Mouse (Mus musculus) left cerebral cortex, postnatal 4 days (tissue): ENCODE measurements around the gene Nxt1. TPM values are rescaled to one million over a fixed set of nuclear protein-coding genes. Genes with fewer than 3 reads are reported as not detected.

Experiments used
- DNase-seq: peaks from one replicate; pipeline ENCODE4 v3.0.0-alpha.2; 2022
- intact Hi-C: fragments of 180-260 bp; cut with DNase I; formaldehyde crosslinking; loops from one replicate; pipeline ENCODE4 v1.15.1; 2025
- total RNA-seq, 2 experiments: library from RNA; stranded (reverse); gene quantifications; 2 replicates each; pipeline ENCODE4 v1.2.3; 2021

Gene Nxt1
- 10 to 100 TPM; 11.4 to 12.6 TPM for total RNA-seq

GRCm38 (mm10) chr2:148672199-148673096, at the start of gene Nxt1:
TSS of gene Nxt1 (plus strand) at chr2:148672601.
- peak; percentile 98 for DNase-seq
- intact Hi-C loops = no loop called here

DNA sequence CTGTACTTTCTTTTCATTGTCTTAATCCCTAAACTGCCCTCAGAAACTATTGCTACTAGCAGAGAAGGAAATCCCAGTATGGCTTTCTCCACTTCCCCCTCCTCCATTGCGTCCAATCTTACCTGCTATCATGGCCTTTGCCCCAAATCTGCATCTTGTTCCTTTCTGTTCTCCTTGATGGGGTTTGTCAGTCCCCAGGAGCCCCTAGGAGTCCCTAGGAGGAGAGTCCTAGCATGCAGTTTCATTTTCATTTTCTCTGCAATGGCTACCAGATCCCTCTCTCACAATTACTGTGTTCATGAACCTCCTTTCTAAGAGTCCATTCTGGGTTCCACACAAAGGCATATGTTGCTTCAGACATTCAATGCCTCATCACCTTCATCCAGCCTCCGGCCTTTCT, 49.3 kb upstream of the Nxt1 start:
- intact Hi-C loops = no loop called here
- DNase-seq = no peak

GRCm38 (mm10) chr2:148624484-148624883, 47.9 kb upstream of the Nxt1 start:
- DNase-seq = no peak
- intact Hi-C loops = no loop called here

- DNase-seq = peak; percentile 22
- intact Hi-C loops = no loop called here
These were observed 45.4 kb upstream of the Nxt1 start for GRCm38 (mm10) chr2:148627011-148627471.

GRCm38 (mm10) chr2:148631011-148631410, 41.4 kb upstream of the Nxt1 start:
- intact Hi-C loops = no loop called here
- no peak for DNase-seq

- intact Hi-C loops = no loop called here
- DNase-seq = no peak
These were observed 40.8 kb upstream of the Nxt1 start for GRCm38 (mm10) chr2:148631602-148632001.

- intact Hi-C loops = no loop called here
- no peak for DNase-seq
These were observed 37.9 kb upstream of the Nxt1 start for GRCm38 (mm10) chr2:148634466-148634865.

DNA sequence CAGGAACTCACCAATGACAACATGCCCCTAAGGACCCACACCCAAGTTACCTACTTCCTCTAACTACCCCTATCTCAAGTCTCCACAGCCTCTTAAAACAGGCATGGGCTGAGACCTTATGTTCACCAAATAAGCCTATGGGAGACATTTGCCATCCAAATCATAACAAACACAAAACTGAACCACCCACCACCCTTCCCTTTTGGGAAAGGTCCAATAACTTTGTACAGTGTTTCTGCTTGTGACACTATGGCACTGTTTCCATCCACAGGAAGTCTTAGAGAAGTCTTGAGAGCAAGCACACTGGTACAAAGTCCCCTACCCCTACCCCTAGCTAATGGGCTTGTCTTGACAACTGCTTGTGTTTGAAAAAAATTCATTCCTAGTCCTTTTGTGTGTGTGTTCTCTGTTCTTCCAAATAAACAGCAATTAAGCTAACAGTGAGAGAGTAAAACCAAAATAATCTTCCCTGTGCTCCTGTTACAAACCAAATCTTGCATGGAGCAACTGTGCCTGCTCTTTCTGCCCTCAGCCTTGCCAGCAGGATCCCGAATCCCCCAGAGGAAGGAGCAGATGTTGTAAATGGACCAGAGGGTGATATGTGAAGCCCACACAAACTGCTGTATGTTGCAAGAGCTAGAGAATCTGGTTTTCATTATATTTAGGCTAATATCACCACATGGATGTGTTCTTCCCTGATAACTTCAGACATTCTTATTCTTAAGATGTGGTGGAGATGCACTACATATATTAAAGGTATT, 29.6 kb upstream of the Nxt1 start:
- intact Hi-C loops = no loop called here
- DNase-seq = no peak

GRCm38 (mm10) chr2:148644421-148645000, 27.9 kb upstream of the Nxt1 start:
- no peak for DNase-seq
- intact Hi-C loops = no loop called here

DNA sequence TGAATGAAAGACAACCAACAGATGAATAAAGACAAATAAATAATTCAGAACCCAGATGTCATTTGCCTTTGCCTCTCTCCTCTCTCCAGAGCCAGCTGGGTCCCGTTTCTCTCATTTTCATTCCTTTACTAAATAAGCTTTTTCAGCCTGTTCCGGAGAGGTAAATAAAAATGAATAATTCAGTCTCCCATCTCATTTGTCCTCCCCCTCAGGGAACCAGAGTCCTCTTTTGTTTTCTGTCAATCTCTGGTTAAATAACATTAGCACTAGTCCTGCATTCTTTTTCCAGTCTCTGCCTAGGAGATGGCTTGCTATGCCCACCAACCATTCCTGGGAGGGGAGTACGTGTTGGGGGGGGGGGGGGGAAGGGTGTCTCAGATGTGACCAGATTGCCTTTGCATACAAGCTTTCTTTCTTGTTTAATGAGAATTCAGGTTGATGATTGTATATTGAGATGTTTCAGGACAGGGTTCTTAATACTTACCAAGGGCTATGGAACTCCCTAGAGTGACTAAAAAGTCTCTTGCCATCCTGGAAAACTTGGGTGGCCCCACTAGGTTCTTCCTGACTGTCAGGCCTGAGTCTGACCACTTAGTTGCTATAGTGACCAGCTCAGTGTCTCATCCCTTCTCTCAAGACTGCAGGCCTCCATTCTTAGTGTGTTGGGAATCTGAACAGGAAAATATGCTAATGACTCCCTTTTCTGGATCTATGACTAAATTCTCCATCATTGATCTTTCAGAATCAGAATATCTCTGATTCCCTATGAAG, 21.6 kb upstream of the Nxt1 start:
- no peak for DNase-seq
- intact Hi-C loops = loop anchor here (10.0 kb wide), 2 partner anchors 246 to 846 kb away; partner anchors contain the start of gene Thbd

DNA sequence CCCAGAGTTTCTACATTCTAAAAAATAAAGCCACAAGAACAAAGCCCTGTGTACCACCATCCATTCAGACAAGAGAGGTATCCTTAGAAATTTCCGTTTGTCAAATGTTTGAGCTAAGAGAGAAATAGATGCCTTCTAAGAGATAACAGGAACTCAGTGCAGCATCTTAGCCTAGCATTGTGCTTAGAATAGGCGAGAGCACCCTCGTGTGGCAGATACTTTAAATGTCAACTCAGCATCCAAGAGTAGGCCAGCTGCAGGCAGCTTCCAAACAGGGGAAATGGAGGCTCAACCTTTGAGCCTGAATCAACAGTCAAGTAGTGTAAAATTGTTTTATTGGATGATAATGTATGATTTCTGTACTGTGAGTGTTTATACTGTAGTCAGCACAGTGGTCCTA, 17.4 kb upstream of the Nxt1 start:
- intact Hi-C loops = loop anchor here (2.0 to 10.0 kb wide), 3 partner anchors 250 to 850 kb away; partner anchors contain the start of gene Thbd
- peak; percentile 53 for DNase-seq

GRCm38 (mm10) chr2:148663458-148663857, 8.9 kb upstream of the Nxt1 start:
- no peak for DNase-seq
- intact Hi-C loops = no loop called here

DNA sequence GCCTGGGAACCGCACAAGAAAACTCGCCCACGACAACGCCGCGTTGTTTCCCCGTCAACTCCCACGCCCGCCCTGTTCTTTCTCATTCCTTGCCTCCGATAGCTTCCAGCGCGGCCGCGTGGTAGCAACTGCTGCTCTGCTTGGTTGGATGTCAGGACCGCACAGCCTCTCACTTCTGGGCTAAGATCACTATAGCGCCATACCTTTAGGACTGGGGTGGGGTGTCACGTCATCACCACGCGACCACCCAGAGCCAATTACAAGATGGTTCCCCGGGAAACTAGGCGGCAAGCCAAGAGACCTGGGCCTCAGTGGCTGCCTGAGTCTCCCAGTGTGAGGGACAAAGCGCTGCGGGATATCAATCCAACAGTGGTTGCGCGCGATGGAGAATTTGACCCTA, 5.4 kb downstream of the Nxt1 start:
- DNase-seq = peak; percentile 91
- intact Hi-C loops = no loop called here

DNA sequence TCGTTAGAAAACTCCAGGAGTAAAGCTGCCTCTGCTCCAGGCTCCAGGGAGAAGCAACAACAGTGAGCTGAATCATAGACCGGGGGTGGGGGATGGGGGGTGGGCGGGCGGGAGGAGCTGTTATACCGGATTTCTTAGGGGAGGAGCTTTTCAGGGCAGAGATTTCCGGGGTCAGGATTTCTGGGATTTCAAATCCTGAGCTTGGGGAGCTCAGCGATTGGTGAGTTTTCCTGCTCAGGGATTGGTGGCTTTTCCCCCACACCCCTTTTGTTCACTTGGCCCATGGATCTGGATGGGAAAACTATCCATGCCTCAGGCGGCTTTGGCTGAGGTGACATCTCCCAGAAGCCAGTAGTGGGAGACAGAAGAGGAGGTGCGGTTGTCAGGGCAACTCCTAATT, 6.9 kb downstream of the Nxt1 start:
- intact Hi-C loops = no loop called here
- peak; percentile 29 for DNase-seq

GRCm38 (mm10) chr2:148680775-148681291, 8.4 kb downstream of the Nxt1 start, which contains the start of gene Gzf1:
TSS of gene Gzf1 (plus strand) at chr2:148681023.
- intact Hi-C loops = no loop called here
- DNase-seq = peak; percentile 99

DNA sequence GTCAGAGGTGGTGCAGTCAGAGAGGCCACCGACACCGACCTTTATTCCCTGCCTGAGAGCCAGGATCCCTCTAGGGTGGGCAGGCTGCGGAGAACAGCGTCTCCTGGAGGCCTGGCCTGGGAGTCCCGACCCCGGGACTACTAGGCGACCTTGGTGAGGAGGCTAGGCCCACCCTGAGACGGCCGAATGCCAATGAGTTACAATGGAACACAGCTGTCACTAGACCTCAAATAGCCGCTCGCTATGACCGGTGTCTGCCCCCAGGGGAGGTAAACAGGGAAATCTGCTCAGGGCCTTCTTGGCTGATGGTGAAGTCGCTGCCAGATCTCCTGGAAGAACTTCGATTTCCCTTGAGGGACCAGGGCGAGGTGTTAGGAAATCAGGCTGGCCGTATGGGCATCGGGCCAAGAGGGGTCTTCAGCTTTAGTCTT, 9.1 kb downstream of the Nxt1 start:
- intact Hi-C loops = no loop called here
- peak; percentile 55 for DNase-seq

- intact Hi-C loops = no loop called here
- DNase-seq = no peak
These were observed 10.6 kb downstream of the Nxt1 start for GRCm38 (mm10) chr2:148683031-148683430.

DNA sequence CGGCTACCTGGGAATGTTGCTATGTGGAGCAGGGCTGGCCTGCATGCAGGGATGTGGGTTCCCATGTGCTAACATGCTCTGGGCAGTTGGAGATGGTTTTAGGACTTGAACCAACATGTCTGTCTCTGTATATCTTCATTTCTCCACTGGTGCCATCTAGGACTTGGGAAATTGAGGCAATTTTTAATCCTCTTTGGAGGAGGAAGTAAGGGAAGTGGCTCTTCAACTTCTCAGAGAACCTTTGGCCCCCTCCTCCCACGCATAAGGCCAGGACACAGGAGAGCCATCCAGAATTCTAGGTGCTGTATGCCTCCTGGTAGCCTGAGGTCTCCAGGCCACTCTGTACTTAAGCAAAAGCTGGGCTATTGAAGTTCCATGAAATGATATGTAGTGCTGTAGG, 12.6 kb downstream of the Nxt1 start:
- no peak for DNase-seq
- intact Hi-C loops = no loop called here

- intact Hi-C loops = no loop called here
- no peak for DNase-seq
These were observed 13.3 kb downstream of the Nxt1 start for GRCm38 (mm10) chr2:148685709-148686108.

GRCm38 (mm10) chr2:148686862-148687261, 14.5 kb downstream of the Nxt1 start:
- no peak for DNase-seq
- intact Hi-C loops = no loop called here
